16 mouse cellular contexts compared by ENCODE assay signal in genomic region chr13:5546937-5547336, GRCm38 (mm10).
DNase-seq lines count a peak whose midpoint lies in the region; ATAC-seq and TF ChIP-seq lines count a peak whose summit lies in the region.
"Had no signal": no experiment of that assay in that cellular context is flagged by ENCODE, and none has a peak within 500 bp of the region (broad histone marks: within the 10 kb centered on the region; RNA-seq: fewer than 3 reads in every experiment).

No protein-coding gene starts in this region.

- no peaks in the 10 kb centered on the region for H3K36me3 ChIP-seq in forebrain, embryonic 16.5 days (ENCODE audit: control insufficient read depth, insufficient read depth)
- H3K36me3 ChIP-seq in forebrain, embryonic 13.5 days (ENCODE audit: poor library complexity, severe bottlenecking) = no peaks in the 10 kb centered on the region
- H3K36me3 ChIP-seq in heart, embryonic 16.5 days (ENCODE audit: control insufficient read depth, insufficient read depth) = no peaks in the 10 kb centered on the region
- no peaks in the 10 kb centered on the region for H3K36me3 ChIP-seq in liver, postnatal 0 days (replicated peaks; ENCODE audit: insufficient read depth, low read length)
- H3K36me3 ChIP-seq: embryonic facial prominence, embryonic 15.5 days; hindbrain, embryonic 12.5 days; limb, embryonic 10.5 days had no signal

- no peak for TF ChIP-seq CTCF in liver, postnatal 0 days (IDR thresholded peaks at IDR 0.05; ENCODE audit: low read depth)

- 0 out of 2 replicates have a peak, but pooled peaks cover 6% of the 10 kb centered on the region for H3K4me1 ChIP-seq in forebrain, embryonic 16.5 days (replicated peaks; ENCODE audit: control insufficient read depth, insufficient read depth, low read length)
- H3K4me1 ChIP-seq in forebrain, embryonic 13.5 days = no peaks in the 10 kb centered on the region
- peaks cover 11% of the 10 kb centered on the region for H3K4me1 ChIP-seq in heart, embryonic 16.5 days (ENCODE audit: control insufficient read depth, insufficient read depth, low read length)
- H3K4me1 ChIP-seq in liver, postnatal 0 days (ENCODE audit: insufficient read depth) = no peaks in the 10 kb centered on the region
- H3K4me1 ChIP-seq: embryonic facial prominence, embryonic 15.5 days; hindbrain, embryonic 12.5 days; limb, embryonic 10.5 days had no signal

- H3K4me3 ChIP-seq in forebrain, embryonic 16.5 days (replicated peaks; ENCODE audit: low read length) = no peak overlapping the region
- H3K4me3 ChIP-seq in forebrain, embryonic 13.5 days = no peak overlapping the region
- no peak overlapping the region for H3K4me3 ChIP-seq in heart, embryonic 16.5 days (ENCODE audit: low read length)
- H3K4me3 ChIP-seq in liver, postnatal 0 days (ENCODE audit: low read depth, low read length) = no peak overlapping the region
- H3K4me3 ChIP-seq: embryonic facial prominence, embryonic 15.5 days; hindbrain, embryonic 12.5 days; limb, embryonic 10.5 days had no signal

- peak; percentile 3 for DNase-seq in left cerebral cortex, postnatal 4 days
- DNase-seq in left cerebral cortex, adult 9 months (ENCODE audit: low spot score in 2 of 2) = no peak
- no peak for DNase-seq in lung, postnatal 4 days
- no peak for DNase-seq in liver, postnatal 0 days
- DNase-seq: cerebellum, adult 9-11 months; kidney, adult 2 months; kidney, postnatal 14 days; retina, postnatal 1 day had no signal

- no peaks in the 10 kb centered on the region for H3K9me3 ChIP-seq in forebrain, embryonic 16.5 days (ENCODE audit: control insufficient read depth, low read length)
- H3K9me3 ChIP-seq in forebrain, embryonic 13.5 days (replicated peaks) = no peaks in the 10 kb centered on the region
- H3K9me3 ChIP-seq in heart, embryonic 16.5 days (replicated peaks; ENCODE audit: control insufficient read depth, low read length) = no peaks in the 10 kb centered on the region
- no peaks in the 10 kb centered on the region for H3K9me3 ChIP-seq in liver, postnatal 0 days (ENCODE audit: low read length)
- H3K9me3 ChIP-seq: embryonic facial prominence, embryonic 15.5 days; hindbrain, embryonic 12.5 days; limb, embryonic 10.5 days had no signal

- H3K27ac ChIP-seq in forebrain, embryonic 16.5 days (ENCODE audit: low read length) = no peak overlapping the region
- H3K27ac ChIP-seq in forebrain, embryonic 13.5 days = no peak overlapping the region
- peak overlapping the region; percentile 82 for H3K27ac ChIP-seq in heart, embryonic 16.5 days (ENCODE audit: low read length)
- no peak overlapping the region for H3K27ac ChIP-seq in liver, postnatal 0 days (ENCODE audit: low read depth)
- H3K27ac ChIP-seq: embryonic facial prominence, embryonic 15.5 days; hindbrain, embryonic 12.5 days; limb, embryonic 10.5 days; stomach, postnatal 0 days had no signal

- no peaks in the 10 kb centered on the region for H3K27me3 ChIP-seq in forebrain, embryonic 16.5 days (replicated peaks; ENCODE audit: control insufficient read depth, insufficient read depth, low read length)
- H3K27me3 ChIP-seq in forebrain, embryonic 13.5 days = no peaks in the 10 kb centered on the region
- no peaks in the 10 kb centered on the region for H3K27me3 ChIP-seq in heart, embryonic 16.5 days (ENCODE audit: control insufficient read depth, insufficient read depth, low read length)
- H3K27me3 ChIP-seq in liver, postnatal 0 days (ENCODE audit: insufficient read depth, low read length) = no peaks in the 10 kb centered on the region
- H3K27me3 ChIP-seq: embryonic facial prominence, embryonic 15.5 days; hindbrain, embryonic 12.5 days had no signal

- no peak overlapping the region for H3K4me2 ChIP-seq in forebrain, embryonic 16.5 days (ENCODE audit: low read length)
- no peak overlapping the region for H3K4me2 ChIP-seq in forebrain, embryonic 13.5 days
- no peak overlapping the region for H3K4me2 ChIP-seq in heart, embryonic 16.5 days (ENCODE audit: low read depth, low read length)
- no peak overlapping the region for H3K4me2 ChIP-seq in liver, postnatal 0 days (ENCODE audit: low read depth, low read length)
- H3K4me2 ChIP-seq: embryonic facial prominence, embryonic 15.5 days; hindbrain, embryonic 12.5 days had no signal

- 60% methylated on average over 1 of the region's 1 CpGs for WGBS in forebrain, embryonic 16.5 days
- 70% methylated on average over 1 of the region's 1 CpGs for WGBS in forebrain, embryonic 13.5 days
- 26% methylated on average over 1 of the region's 1 CpGs for WGBS in heart, embryonic 16.5 days
- WGBS in liver, postnatal 0 days (ENCODE audit: insufficient replicate concordance) = 87% methylated on average over 1 of the region's 1 CpGs

- intact Hi-C loops in left cerebral cortex, postnatal 4 days (cut with DNase I) = no loop called here

- TF ChIP-seq EP300 in liver, postnatal 0 days (IDR thresholded peaks at IDR 0.05; ENCODE audit: low read depth) = no peak

- H3K9ac ChIP-seq in forebrain, embryonic 16.5 days (replicated peaks; ENCODE audit: low read depth, low read length) = no peak overlapping the region
- no peak overlapping the region for H3K9ac ChIP-seq in forebrain, embryonic 13.5 days
- H3K9ac ChIP-seq in heart, embryonic 16.5 days (ENCODE audit: low read length) = no peak overlapping the region
- H3K9ac ChIP-seq in liver, postnatal 0 days (replicated peaks) = no peak overlapping the region
- H3K9ac ChIP-seq: embryonic facial prominence, embryonic 15.5 days; hindbrain, embryonic 12.5 days had no signal

- peak; percentile 52; the same call in 1 of the 2 replicates for ATAC-seq in forebrain, embryonic 16.5 days
- no peak for ATAC-seq in forebrain, embryonic 13.5 days
- ATAC-seq in heart, embryonic 16.5 days (replicated peaks; ENCODE audit: extremely low read depth, insufficient read depth, low FRiP score) = peak; percentile 63
- ATAC-seq in liver, postnatal 0 days = no peak
- ATAC-seq: inflammation-experienced regulatory T-cells, adult 6 months had no signal

Comparison
In these comparisons a context has a peak if more than half of its experiments do, and no peak if none do; other contexts are left out.
1. ATAC-seq: peak in forebrain, embryonic 16.5 days (single experiment) and heart, embryonic 16.5 days (single experiment); none in forebrain, embryonic 13.5 days (single experiment) and liver, postnatal 0 days (single experiment).